Mouse (Mus musculus) liver, adult 2 months (tissue): ENCODE measurements at regions not wholly inside any gene's neighbourhood (a gene's known extent, or its start where the extent isn't known, plus 50 kb on each side); places are given as distances from the start of the nearest gene placed in this dataset.

Experiments
- DNase-seq: peaks from one replicate; pipeline ENCODE4 v3.0.0-alpha.2; 2011; ENCODE audit warnings: low read depth, low spot score; ENCODE audit errors: extremely low read depth
- H3K27ac ChIP-seq: fragments of 200-500 bp; replicated peaks from 2 replicates; pipeline ENCODE4 v1.5.1; 2012; ENCODE audit warnings: low read depth, mild to moderate bottlenecking, control low read depth, inconsistent platforms, low read length; ENCODE audit not compliant: insufficient read depth
- H3K27me3 ChIP-seq: fragments of 200-500 bp; 2 replicates; pipeline ENCODE4 v1.6.1; 2012; ENCODE audit warnings: mild to moderate bottlenecking, moderate library complexity, low read length, inconsistent platforms; ENCODE audit not compliant: control insufficient read depth, insufficient read depth
- H3K36me3 ChIP-seq: fragments of 200-500 bp; 2 replicates; pipeline ENCODE4 v1.6.1; 2012; ENCODE audit warnings: low read length, inconsistent platforms; ENCODE audit not compliant: control insufficient read depth, insufficient read depth
- H3K4me1 ChIP-seq: fragments of 200-500 bp; 2 replicates; pipeline ENCODE4 v1.6.1; 2011; ENCODE audit warnings: low read length; ENCODE audit not compliant: control insufficient read depth, insufficient read depth
- H3K4me3 ChIP-seq: fragments of 200-500 bp; 2 replicates; pipeline ENCODE4 v1.5.1; 2011; ENCODE audit warnings: low read depth, mild to moderate bottlenecking, control low read depth, low read length, moderate library complexity; ENCODE audit not compliant: insufficient read depth
- H3K79me2 ChIP-seq: fragments of 200-500 bp; 2 replicates; pipeline ENCODE4 v1.6.1; 2012; ENCODE audit warnings: inconsistent platforms, mild to moderate bottlenecking, low read length, moderate library complexity; ENCODE audit not compliant: control insufficient read depth, insufficient read depth
- H3K9ac ChIP-seq: fragments of 200-500 bp; 2 replicates; pipeline ENCODE4 v1.6.1; 2012; ENCODE audit warnings: low read depth, mild to moderate bottlenecking, control low read depth, inconsistent platforms, low read length
- CTCF ChIP-seq: fragments of 200-500 bp; IDR thresholded peaks from 2 replicates; pipeline ENCODE4 v1.5.1; 2011; ENCODE audit warnings: low read depth, low read length, control low read depth
- POLR2A ChIP-seq: fragments of 200-500 bp; IDR thresholded peaks from 2 replicates; pipeline ENCODE4 v1.6.1; 2011; ENCODE audit warnings: low read length, control low read depth; ENCODE audit not compliant: insufficient read depth; ENCODE audit errors: extremely low read depth
- WGBS: fragments of 180-500 bp; shearing (Covaris S2); methylation state at CpG from one replicate; pipeline ENCODE4 v1.1.7; 2018; 5-methylcytosine and 5-hydroxymethylcytosine counted together

DNA sequence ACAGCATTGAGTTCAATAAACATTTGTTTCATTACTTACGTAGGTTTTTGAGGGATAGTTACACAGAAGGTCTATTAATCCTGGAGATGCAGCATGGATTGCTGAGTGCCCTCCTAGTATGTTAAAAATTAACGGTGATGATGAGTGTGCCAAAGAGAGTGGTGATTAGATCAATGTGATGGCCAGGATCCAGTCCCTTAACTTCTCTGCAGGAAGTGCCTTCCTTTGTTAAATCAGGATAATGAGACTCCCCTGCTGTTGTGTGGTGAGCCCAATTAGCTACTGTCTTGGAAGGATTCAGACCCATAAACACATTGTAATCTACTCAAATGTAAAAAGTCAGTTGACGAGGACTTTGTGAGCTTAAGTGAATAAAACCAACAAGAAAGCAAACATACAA, 100.1 kb upstream of the Auts2 start:
- Histone ChIP-seq H3K9ac (no peak overlapping the region), H3K27ac (no peak overlapping the region), H3K4me3 (no peak overlapping the region), H3K4me1 (no peaks in the 10 kb centered on the region), H3K27me3 (no peaks in the 10 kb centered on the region; the same call in 1 of the 2 replicates), H3K79me2 (no peaks in the 10 kb centered on the region), H3K36me3 (no peaks in the 10 kb centered on the region)
- TF ChIP-seq CTCF (no peak), POLR2A (no peak)
- 17% methylated on average over 3 of the region's 3 CpGs for WGBS
- DNase-seq, result peak; percentile 60

DNA sequence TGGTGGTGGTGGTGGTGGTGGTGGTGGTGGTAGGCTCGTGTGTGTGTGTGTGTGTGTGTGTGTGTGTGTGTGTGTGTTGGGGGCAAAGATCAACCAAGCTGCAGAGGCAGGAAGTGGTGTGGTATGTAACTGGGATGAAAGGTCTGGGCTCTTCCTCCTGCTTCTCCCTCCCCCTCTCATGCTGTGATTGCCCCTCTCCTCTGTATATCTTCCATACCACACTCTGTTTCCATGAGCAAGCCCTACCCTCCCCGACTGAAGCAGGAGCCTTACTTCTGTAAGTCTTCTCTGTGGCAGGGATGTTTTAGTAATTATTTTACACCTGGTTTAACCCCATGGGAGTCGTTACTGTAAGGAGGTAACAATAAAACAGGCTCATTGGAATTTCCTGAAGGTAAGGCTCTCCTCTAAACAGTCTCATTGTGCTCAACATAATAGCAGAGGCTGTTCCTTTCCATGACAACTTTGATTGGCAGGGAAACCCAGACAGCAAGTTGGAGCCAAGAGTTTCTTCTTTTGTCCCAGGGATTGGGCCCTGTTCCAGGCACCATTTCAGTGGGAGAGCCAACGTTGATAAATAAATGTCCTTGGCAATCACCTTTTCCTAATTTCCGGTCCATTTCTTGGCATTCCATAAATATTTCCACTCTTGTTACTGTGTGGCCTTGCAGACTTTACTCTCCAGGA, 90.2 kb upstream of the Auts2 start:
- no peak for TF ChIP-seq CTCF
- TF ChIP-seq POLR2A, result no peak
- no peaks in the 10 kb centered on the region for H3K4me1 ChIP-seq
- H3K27me3 ChIP-seq, result no peaks in the 10 kb centered on the region; the same call in 1 of the 2 replicates
- no peak for DNase-seq
- H3K36me3 ChIP-seq, result no peaks in the 10 kb centered on the region
- WGBS, result 43% methylated on average over 5 of the region's 5 CpGs
- H3K4me3 ChIP-seq, result no peak overlapping the region
- H3K9ac ChIP-seq, result no peak overlapping the region
- H3K79me2 ChIP-seq, result no peaks in the 10 kb centered on the region
- H3K27ac ChIP-seq, result no peak overlapping the region

DNA sequence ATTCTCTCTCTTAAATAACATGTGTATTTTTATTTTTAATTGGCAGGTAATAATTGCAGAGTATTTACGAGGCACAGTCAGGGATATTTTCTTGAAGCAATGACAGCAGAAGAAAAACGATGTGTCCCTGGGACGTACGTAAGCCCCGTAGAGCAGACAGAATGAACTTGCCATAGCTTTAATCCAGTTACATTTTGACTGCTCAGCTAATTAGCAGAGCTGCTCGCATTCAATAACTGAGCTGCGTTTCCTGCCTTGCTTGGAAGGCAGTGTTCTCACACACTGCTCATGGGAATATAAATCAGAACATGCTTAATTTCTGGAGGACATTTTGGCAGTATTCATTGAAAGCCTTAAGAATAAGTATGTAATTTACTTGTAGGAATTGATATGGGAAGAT, 78.6 kb upstream of the Auts2 start:
- WGBS, result 84% methylated on average over 7 of the region's 7 CpGs
- H3K27me3 ChIP-seq, result no peaks in the 10 kb centered on the region

DNA sequence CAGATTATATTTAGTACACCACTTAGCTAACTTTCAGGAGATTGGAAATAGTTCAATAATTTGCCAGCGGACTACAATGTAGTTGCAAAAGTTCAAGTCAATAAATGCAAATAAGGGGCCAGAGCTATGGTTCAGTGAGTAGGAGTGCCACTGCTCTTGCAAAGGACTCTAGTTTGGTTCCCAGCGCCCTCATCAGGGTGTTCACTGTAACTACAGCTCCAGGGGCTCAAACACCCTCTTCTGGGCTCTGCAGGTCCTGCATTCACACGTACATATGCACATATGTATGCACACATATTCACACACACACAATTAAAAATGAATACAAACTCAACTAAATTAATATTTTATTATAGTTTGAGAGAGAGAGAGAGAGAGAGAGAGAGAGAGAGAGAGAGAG, 74.1 kb upstream of the Auts2 start:
- Histone ChIP-seq H3K27me3 (no peaks in the 10 kb centered on the region), H3K4me1 (no peaks in the 10 kb centered on the region), H3K79me2 (no peaks in the 10 kb centered on the region), H3K9ac (no peak overlapping the region), H3K36me3 (no peaks in the 10 kb centered on the region), H3K27ac (no peak overlapping the region), H3K4me3 (no peak overlapping the region)
- 71% methylated on average over 3 of the region's 3 CpGs for WGBS
- DNase-seq, result no peak
- TF ChIP-seq CTCF (no peak), POLR2A (no peak)

More for the DNA sequence above, 78.6 kb upstream of the Auts2 start:
- Histone ChIP-seq H3K79me2 (no peaks in the 10 kb centered on the region), H3K4me1 (no peaks in the 10 kb centered on the region), H3K9ac (no peak overlapping the region), H3K36me3 (no peaks in the 10 kb centered on the region), H3K27ac (no peak overlapping the region), H3K4me3 (no peak overlapping the region)
- DNase-seq, result no peak
- no peak for TF ChIP-seq CTCF
- no peak for TF ChIP-seq POLR2A

DNA sequence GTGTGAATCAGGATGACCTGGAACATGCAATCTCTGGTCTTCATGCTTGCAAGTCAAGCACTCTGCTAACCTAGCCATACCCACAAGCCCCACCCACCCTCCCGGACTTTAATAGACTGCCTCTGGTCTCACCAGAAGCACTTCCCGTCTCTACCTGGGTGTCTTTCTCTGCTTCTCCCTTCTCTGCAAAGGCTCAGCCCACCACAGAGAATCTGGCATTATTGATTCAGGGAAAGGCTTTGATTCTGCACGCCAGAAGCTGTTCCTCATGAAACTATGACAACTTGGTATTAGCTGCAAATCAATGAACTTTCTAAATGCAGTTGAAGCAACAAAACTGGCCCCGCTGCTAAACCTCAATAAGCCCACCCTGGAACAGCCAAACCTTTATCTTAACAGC, 66.1 kb upstream of the Auts2 start:
- Histone ChIP-seq H3K27me3 (no peaks in the 10 kb centered on the region; the same call in 1 of the 2 replicates), H3K36me3 (no peaks in the 10 kb centered on the region), H3K79me2 (no peaks in the 10 kb centered on the region), H3K4me1 (no peaks in the 10 kb centered on the region), H3K4me3 (no peak overlapping the region), H3K9ac (no peak overlapping the region), H3K27ac (no peak overlapping the region)
- 52% methylated on average over 4 of the region's 4 CpGs for WGBS
- DNase-seq, result no peak
- TF ChIP-seq CTCF (no peak), POLR2A (no peak)

DNA sequence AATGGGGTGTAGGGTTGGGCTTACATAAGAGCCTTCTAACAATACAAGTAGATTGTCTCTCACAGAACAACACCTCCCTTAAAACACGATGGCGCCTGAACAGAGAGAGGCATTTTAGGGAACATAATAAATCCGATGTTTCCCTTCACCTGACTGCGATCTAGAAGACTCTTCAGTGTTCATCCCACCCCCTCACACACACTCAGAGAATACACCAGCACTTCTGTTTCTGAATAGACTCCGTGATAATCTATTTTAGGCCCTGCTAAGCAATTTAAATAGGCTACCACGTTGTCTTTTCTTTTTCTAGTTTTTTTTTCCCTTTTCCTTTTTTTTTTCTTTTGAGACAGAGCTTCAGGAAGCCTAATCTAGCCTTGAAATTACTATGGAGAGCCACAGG, 63.1 kb upstream of the Auts2 start:
- Histone ChIP-seq H3K4me3 (no peak overlapping the region), H3K36me3 (no peaks in the 10 kb centered on the region), H3K79me2 (no peaks in the 10 kb centered on the region), H3K27ac (no peak overlapping the region), H3K9ac (no peak overlapping the region), H3K4me1 (no peaks in the 10 kb centered on the region), H3K27me3 (no peaks in the 10 kb centered on the region)
- no peak for TF ChIP-seq POLR2A
- TF ChIP-seq CTCF, result no peak
- DNase-seq, result no peak
- WGBS, result 77% methylated on average over 6 of the region's 6 CpGs
